Mouse (Mus musculus): ENCODE results near the gene Tbx5. TPM values are rescaled to one million over a fixed set of nuclear protein-coding genes. Genes with fewer than 3 reads are reported as not detected.

The Tbx5 gene
- total and polyA plus RNA-seq, 3 experiments, result 0.05 TPM; not detected in 2

DNA sequence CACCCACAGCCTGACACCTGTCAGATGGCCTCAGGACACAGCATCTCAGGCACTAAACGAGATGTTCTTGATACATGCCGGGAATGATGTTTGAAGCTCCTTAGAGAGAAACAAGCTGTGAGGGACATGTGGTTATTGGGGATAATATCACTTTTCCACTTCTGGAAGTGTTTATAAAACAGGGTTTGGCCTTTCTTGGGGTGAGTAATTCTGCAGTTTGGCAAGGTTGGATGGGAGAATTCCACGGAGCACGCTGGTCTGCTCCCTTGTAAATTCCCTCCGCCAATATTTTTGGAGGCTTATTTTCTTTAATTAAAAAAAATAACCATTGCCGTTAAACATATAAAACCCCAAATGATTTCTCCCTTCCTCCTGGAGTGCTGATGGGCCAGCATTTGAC, 35.5 kb downstream of the Tbx5 start:
- H3K27me3 ChIP-seq (ENCODE audit: insufficient read depth, low read length), result no peaks in the 10 kb centered on the region
- no peak for DNase-seq (ENCODE audit: low spot score)
- H3K4me3 ChIP-seq (ENCODE audit: low read depth, low read length), result no peak overlapping the region
- ATAC-seq (ENCODE audit: extremely low read depth, insufficient number of reproducible peaks, low FRiP score, poor library complexity, severe bottlenecking), result no peak
- TF ChIP-seq POLR2AphosphoS5 (IDR thresholded peaks at IDR 0.05; ENCODE audit: insufficient replicate concordance, low read depth, low read length) (no peak), GATA2 (IDR thresholded peaks at IDR 0.05; ENCODE audit: borderline replicate concordance, low read depth, low read length) (no peak), GATA1 (IDR thresholded peaks at IDR 0.05; ENCODE audit: borderline replicate concordance, low read length) (no peak), CTCF (IDR thresholded peaks at IDR 0.05; ENCODE audit: low read depth, low read length) (no peak), TAL1 (conservative IDR thresholded peaks at IDR 0.05; ENCODE audit: low read depth, low read length) (no peak)
- no peaks in the 10 kb centered on the region for H3K4me1 ChIP-seq (ENCODE audit: insufficient read depth, low read depth, low read length)
- no peaks in the 10 kb centered on the region for H3K36me3 ChIP-seq (replicated peaks)
- peaks cover 84% of the 10 kb centered on the region for H3K9me3 ChIP-seq (replicated peaks)

DNA sequence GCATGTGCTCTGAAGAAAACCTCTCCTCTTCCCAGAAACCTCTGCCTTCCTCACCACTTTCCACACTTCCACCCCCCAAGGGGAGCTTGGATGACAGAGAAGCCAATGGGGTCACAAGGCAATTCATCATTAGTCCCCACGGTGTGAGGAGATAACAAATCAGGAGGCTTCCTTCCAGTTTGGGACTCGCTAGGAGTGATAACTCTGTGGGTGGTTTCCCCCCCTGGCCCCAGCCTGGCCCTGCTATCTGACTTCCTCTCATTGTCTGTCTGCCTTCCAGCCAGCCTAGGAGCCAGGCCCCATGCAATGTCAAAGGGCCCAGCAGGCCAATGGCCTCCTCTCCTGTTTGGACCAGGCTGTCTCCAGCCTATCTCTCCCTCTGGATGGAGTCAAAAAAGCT, 43.0 kb downstream of the Tbx5 start:
- Histone ChIP-seq H3K36me3 (replicated peaks) (no peaks in the 10 kb centered on the region), H3K9me3 (replicated peaks) (peaks cover 88% of the 10 kb centered on the region), H3K27me3 (ENCODE audit: insufficient read depth, low read length) (no peaks in the 10 kb centered on the region), H3K4me1 (ENCODE audit: insufficient read depth, low read depth, low read length) (no peaks in the 10 kb centered on the region), H3K4me3 (ENCODE audit: low read depth, low read length) (no peak overlapping the region)
- DNase-seq (ENCODE audit: low spot score) (no peak), ATAC-seq (ENCODE audit: extremely low read depth, insufficient number of reproducible peaks, low FRiP score, poor library complexity, severe bottlenecking) (no peak)
- TF ChIP-seq POLR2AphosphoS5 (IDR thresholded peaks at IDR 0.05; ENCODE audit: insufficient replicate concordance, low read depth, low read length) (no peak), CTCF (IDR thresholded peaks at IDR 0.05; ENCODE audit: low read depth, low read length) (no peak), TAL1 (conservative IDR thresholded peaks at IDR 0.05; ENCODE audit: low read depth, low read length) (no peak), GATA2 (IDR thresholded peaks at IDR 0.05; ENCODE audit: borderline replicate concordance, low read depth, low read length) (no peak), GATA1 (IDR thresholded peaks at IDR 0.05; ENCODE audit: borderline replicate concordance, low read length) (no peak)

DNA sequence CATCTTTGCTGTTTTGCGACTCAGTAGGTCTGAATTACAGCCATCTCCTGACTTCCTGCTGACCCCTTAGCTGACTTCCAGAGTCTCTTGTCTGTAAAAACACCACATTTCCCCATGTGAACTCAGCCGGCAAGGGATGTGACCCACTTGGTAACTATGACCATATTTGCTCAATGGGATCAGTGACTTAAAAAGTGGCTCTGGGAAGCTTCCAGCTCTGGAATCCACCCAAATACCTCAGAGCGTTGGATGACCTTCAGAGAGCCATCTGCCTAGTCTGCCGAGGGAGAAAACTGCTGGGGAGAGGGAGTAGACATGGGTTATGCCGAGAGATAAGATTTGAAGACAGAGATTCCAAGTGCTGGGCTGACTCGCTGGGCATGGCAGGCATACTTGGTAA, 44.7 kb downstream of the Tbx5 start:
- no peaks in the 10 kb centered on the region for H3K27me3 ChIP-seq (ENCODE audit: insufficient read depth, low read length)

DNA sequence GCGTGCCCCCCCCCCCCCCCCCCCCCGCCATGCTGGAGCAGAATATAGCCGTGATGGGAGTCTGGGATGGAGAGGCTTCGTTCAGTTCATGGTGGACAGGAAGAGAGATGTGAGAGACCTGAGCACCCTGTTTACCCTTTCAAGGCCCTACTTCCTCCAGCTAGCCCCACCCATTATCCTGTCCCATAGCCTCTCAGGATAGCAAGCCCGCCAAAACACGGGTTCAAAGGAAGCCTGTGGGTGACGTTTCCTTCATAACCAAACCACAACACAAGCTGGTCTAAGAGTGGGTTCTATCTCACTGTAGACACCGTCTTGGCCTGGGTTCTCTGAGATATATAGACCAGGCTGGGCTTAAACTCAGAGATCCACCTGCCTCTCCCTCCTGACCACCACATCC, 53.1 kb downstream of the Tbx5 start:
- peaks cover 77% of the 10 kb centered on the region for H3K9me3 ChIP-seq (replicated peaks)
- H3K27me3 ChIP-seq (ENCODE audit: insufficient read depth, low read length), result no peaks in the 10 kb centered on the region; the same call in 1 of the 2 replicates
- no peaks in the 10 kb centered on the region for H3K4me1 ChIP-seq (ENCODE audit: insufficient read depth, low read depth, low read length)
- TF ChIP-seq CTCF (IDR thresholded peaks at IDR 0.05; ENCODE audit: low read depth, low read length), result no peak
- TF ChIP-seq GATA1 (IDR thresholded peaks at IDR 0.05; ENCODE audit: borderline replicate concordance, low read length), result no peak
- no peak for TF ChIP-seq POLR2AphosphoS5 (IDR thresholded peaks at IDR 0.05; ENCODE audit: insufficient replicate concordance, low read depth, low read length)
- no peak for TF ChIP-seq TAL1 (conservative IDR thresholded peaks at IDR 0.05; ENCODE audit: low read depth, low read length)
- no peak for TF ChIP-seq GATA2 (IDR thresholded peaks at IDR 0.05; ENCODE audit: borderline replicate concordance, low read depth, low read length)
- no peak overlapping the region for H3K4me3 ChIP-seq (ENCODE audit: low read depth, low read length)
- no peak for DNase-seq (ENCODE audit: low spot score)
- ATAC-seq (ENCODE audit: extremely low read depth, insufficient number of reproducible peaks, low FRiP score, poor library complexity, severe bottlenecking), result no peak
- H3K36me3 ChIP-seq (replicated peaks), result no peaks in the 10 kb centered on the region

More for the DNA sequence above, 44.7 kb downstream of the Tbx5 start:
- TF ChIP-seq GATA2 (IDR thresholded peaks at IDR 0.05; ENCODE audit: borderline replicate concordance, low read depth, low read length), result no peak
- TF ChIP-seq POLR2AphosphoS5 (IDR thresholded peaks at IDR 0.05; ENCODE audit: insufficient replicate concordance, low read depth, low read length), result no peak
- no peak for TF ChIP-seq TAL1 (conservative IDR thresholded peaks at IDR 0.05; ENCODE audit: low read depth, low read length)
- no peak for TF ChIP-seq GATA1 (IDR thresholded peaks at IDR 0.05; ENCODE audit: borderline replicate concordance, low read length)
- TF ChIP-seq CTCF (IDR thresholded peaks at IDR 0.05; ENCODE audit: low read depth, low read length), result no peak
- peaks cover 90% of the 10 kb centered on the region for H3K9me3 ChIP-seq (replicated peaks)
- DNase-seq (ENCODE audit: low spot score), result no peak
- no peak for ATAC-seq (ENCODE audit: extremely low read depth, insufficient number of reproducible peaks, low FRiP score, poor library complexity, severe bottlenecking)
- H3K36me3 ChIP-seq (replicated peaks), result no peaks in the 10 kb centered on the region
- no peaks in the 10 kb centered on the region for H3K4me1 ChIP-seq (ENCODE audit: insufficient read depth, low read depth, low read length)
- H3K4me3 ChIP-seq (ENCODE audit: low read depth, low read length), result no peak overlapping the region

DNA sequence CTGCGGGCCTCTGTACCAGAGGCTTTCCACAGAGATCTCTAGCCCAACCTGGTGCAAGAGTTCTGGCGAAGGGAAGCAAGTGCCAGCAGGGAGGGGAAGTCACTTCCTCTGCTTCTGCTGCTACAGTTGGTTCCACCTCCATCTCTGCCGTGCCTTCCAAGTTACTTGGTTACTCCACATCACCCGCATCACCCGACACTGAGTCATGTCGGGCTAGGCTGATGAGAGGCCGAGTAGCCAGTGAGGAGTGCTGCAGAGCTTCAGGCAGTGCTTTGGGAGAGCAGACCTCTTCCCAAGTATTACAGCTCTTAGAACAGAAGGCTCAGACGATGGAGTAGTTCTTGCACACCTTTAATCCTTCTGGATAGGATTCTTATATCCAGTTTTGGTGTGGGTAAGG, 54.9 kb downstream of the Tbx5 start:
- Histone ChIP-seq H3K4me3 (ENCODE audit: low read depth, low read length) (no peak overlapping the region), H3K36me3 (replicated peaks) (no peaks in the 10 kb centered on the region), H3K4me1 (ENCODE audit: insufficient read depth, low read depth, low read length) (no peaks in the 10 kb centered on the region), H3K9me3 (replicated peaks) (peaks cover 78% of the 10 kb centered on the region), H3K27me3 (ENCODE audit: insufficient read depth, low read length) (no peaks in the 10 kb centered on the region; the same call in 1 of the 2 replicates)
- TF ChIP-seq GATA2 (IDR thresholded peaks at IDR 0.05; ENCODE audit: borderline replicate concordance, low read depth, low read length) (no peak), TAL1 (conservative IDR thresholded peaks at IDR 0.05; ENCODE audit: low read depth, low read length) (no peak), CTCF (IDR thresholded peaks at IDR 0.05; ENCODE audit: low read depth, low read length) (no peak), POLR2AphosphoS5 (IDR thresholded peaks at IDR 0.05; ENCODE audit: insufficient replicate concordance, low read depth, low read length) (no peak), GATA1 (IDR thresholded peaks at IDR 0.05; ENCODE audit: borderline replicate concordance, low read length) (no peak)
- DNase-seq (ENCODE audit: low spot score) (no peak), ATAC-seq (ENCODE audit: extremely low read depth, insufficient number of reproducible peaks, low FRiP score, poor library complexity, severe bottlenecking) (no peak)

DNA sequence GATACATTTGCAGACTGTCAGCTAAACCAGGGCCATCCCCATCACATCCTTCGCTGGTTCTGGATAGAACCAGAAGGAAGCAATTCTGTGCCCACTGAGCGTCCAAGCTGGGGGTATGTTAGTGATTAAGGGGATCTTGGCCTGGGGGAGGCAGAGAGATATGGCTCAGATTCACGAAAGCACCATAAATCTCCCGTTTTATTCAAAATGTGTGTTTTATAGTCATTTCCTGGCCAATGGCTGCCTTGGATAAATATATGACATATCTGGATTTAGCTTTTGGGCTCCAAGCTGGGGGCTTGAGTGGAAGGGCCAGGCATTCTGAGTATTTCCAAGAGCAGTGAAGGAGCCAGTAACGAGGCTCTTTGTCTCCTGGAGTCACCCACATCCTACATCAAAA, 59.5 kb downstream of the Tbx5 start:
- no peaks in the 10 kb centered on the region for H3K36me3 ChIP-seq (replicated peaks)
- ATAC-seq (ENCODE audit: extremely low read depth, insufficient number of reproducible peaks, low FRiP score, poor library complexity, severe bottlenecking) (no peak), DNase-seq (ENCODE audit: low spot score) (no peak)
- H3K27me3 ChIP-seq (ENCODE audit: insufficient read depth, low read length), result no peaks in the 10 kb centered on the region
- H3K4me1 ChIP-seq (ENCODE audit: insufficient read depth, low read depth, low read length), result no peaks in the 10 kb centered on the region
- H3K9me3 ChIP-seq (replicated peaks), result peaks cover 86% of the 10 kb centered on the region
- TF ChIP-seq TAL1 (conservative IDR thresholded peaks at IDR 0.05; ENCODE audit: low read depth, low read length) (no peak), POLR2AphosphoS5 (IDR thresholded peaks at IDR 0.05; ENCODE audit: insufficient replicate concordance, low read depth, low read length) (no peak), GATA2 (IDR thresholded peaks at IDR 0.05; ENCODE audit: borderline replicate concordance, low read depth, low read length) (no peak), CTCF (IDR thresholded peaks at IDR 0.05; ENCODE audit: low read depth, low read length) (no peak), GATA1 (IDR thresholded peaks at IDR 0.05; ENCODE audit: borderline replicate concordance, low read length) (no peak)
- no peak overlapping the region for H3K4me3 ChIP-seq (ENCODE audit: low read depth, low read length)
